ENCODE assay signal across 8 mouse cellular contexts in genomic region chr13:113794039-113794704, GRCm38 (mm10). TPM values are rescaled to one million over a fixed set of nuclear protein-coding genes. Genes with fewer than 3 reads are reported as not detected.
A peak's percentile ranks its signal among the peaks of the same experiment; 100 is the strongest.
DNase-seq lines count a peak whose midpoint lies in the region; ATAC-seq and TF ChIP-seq lines count a peak whose summit lies in the region.

Arl15 (plus strand) TSS chr13:113794505.

- peak within 1 kb of the TSS; percentile 9; the same call in 1 of the 2 replicates for H3K27ac ChIP-seq in CH12.LX (ENCODE audit: insufficient read depth, low read depth)
- peak within 1 kb of the TSS; percentile 91 for H3K27ac ChIP-seq in forebrain, embryonic 12.5 days
- H3K27ac ChIP-seq in heart, postnatal 0 days (ENCODE audit: low read depth), result peak within 1 kb of the TSS; percentile 96
- peak within 1 kb of the TSS; percentile 94 for H3K27ac ChIP-seq in liver, embryonic 16.5 days (ENCODE audit: low read length)
- peak within 1 kb of the TSS; percentile 93 for H3K27ac ChIP-seq in neural tube, embryonic 13.5 days (replicated peaks)
- peak within 1 kb of the TSS; percentile 69 for H3K27ac ChIP-seq in testis, adult 2 months (ENCODE audit: control insufficient read depth, insufficient read depth, low read depth, low read length)

- peaks cover 3 to 15% of the 10 kb centered on the region in 2 experiments; a peak in 3 of 4 replicates for H3K4me1 ChIP-seq in CH12.LX (ENCODE audit: control insufficient read depth in 1 of 2, insufficient read depth in 2 of 2)
- H3K4me1 ChIP-seq in forebrain, embryonic 12.5 days, result peaks cover 21% of the 10 kb centered on the region
- peaks cover 14% of the 10 kb centered on the region for H3K4me1 ChIP-seq in heart, postnatal 0 days (ENCODE audit: control insufficient read depth, insufficient read depth)
- H3K4me1 ChIP-seq in liver, embryonic 16.5 days (ENCODE audit: control insufficient read depth, low read depth, low read length), result peaks cover 20% of the 10 kb centered on the region
- H3K4me1 ChIP-seq in neural tube, embryonic 13.5 days (replicated peaks), result peaks cover 24% of the 10 kb centered on the region
- H3K4me1 ChIP-seq in testis, adult 2 months (ENCODE audit: control insufficient read depth, insufficient read depth, low read length), result peaks cover 4% of the 10 kb centered on the region

- H3K27me3 ChIP-seq in CH12.LX (replicated peaks), result no peaks in the 10 kb centered on the region
- no peaks in the 10 kb centered on the region for H3K27me3 ChIP-seq in forebrain, embryonic 12.5 days
- no peaks in the 10 kb centered on the region for H3K27me3 ChIP-seq in heart, postnatal 0 days (ENCODE audit: control insufficient read depth, insufficient read depth, low read length)
- H3K27me3 ChIP-seq in liver, embryonic 16.5 days (ENCODE audit: control insufficient read depth, insufficient read depth, low read depth, low read length), result no peaks in the 10 kb centered on the region
- H3K27me3 ChIP-seq in neural tube, embryonic 13.5 days, result no peaks in the 10 kb centered on the region
- H3K27me3 ChIP-seq in testis, adult 2 months (ENCODE audit: control insufficient read depth, insufficient read depth, low read length), result no peaks in the 10 kb centered on the region

- H3K4me2 ChIP-seq in CH12.LX (ENCODE audit: insufficient read depth, low read depth, poor library complexity, severe bottlenecking), result peak within 1 kb of the TSS; percentile 88
- peak within 1 kb of the TSS; percentile 62 for H3K4me2 ChIP-seq in forebrain, embryonic 12.5 days
- H3K4me2 ChIP-seq in heart, postnatal 0 days (ENCODE audit: low read depth, low read length), result peak within 1 kb of the TSS; percentile 69
- H3K4me2 ChIP-seq in liver, embryonic 16.5 days (ENCODE audit: low read depth, low read length), result peak within 1 kb of the TSS; percentile 95
- peak within 1 kb of the TSS; percentile 72 for H3K4me2 ChIP-seq in neural tube, embryonic 13.5 days

- H3K79me2 ChIP-seq in CH12.LX (replicated peaks; ENCODE audit: control insufficient read depth, extremely low read depth, insufficient read depth, poor library complexity, severe bottlenecking), result 0 out of 2 replicates have a peak, but pooled peaks cover 3% of the 10 kb centered on the region

- peak within 1 kb of the TSS; percentile 69 to 74 (median 73) for H3K4me3 ChIP-seq in CH12.LX (replicated peaks in 1 of 3; ENCODE audit: low read depth in 2 of 3, low read length in 2 of 3, poor library complexity in 1 of 3)
- peak within 1 kb of the TSS; percentile 83 for H3K4me3 ChIP-seq in forebrain, embryonic 12.5 days (replicated peaks)
- H3K4me3 ChIP-seq in heart, postnatal 0 days (ENCODE audit: low read depth, low read length), result peak within 1 kb of the TSS; percentile 90
- H3K4me3 ChIP-seq in liver, embryonic 16.5 days (ENCODE audit: low read depth, low read length), result peak within 1 kb of the TSS; percentile 91
- H3K4me3 ChIP-seq in neural tube, embryonic 13.5 days, result peak within 1 kb of the TSS; percentile 70
- peak within 1 kb of the TSS; percentile 88 for H3K4me3 ChIP-seq in testis, adult 2 months (ENCODE audit: control insufficient read depth, low read depth, low read length)

- peak; percentile 96 for DNase-seq in CH12.LX (ENCODE audit: extremely low read depth)
- peak; percentile 92 for DNase-seq in c-Kit-positive CD71-positive TER-119-negative erythroid progenitor cells, embryonic 14.5 days (ENCODE audit: low read depth)
- DNase-seq in heart, postnatal 0 days (ENCODE audit: low spot score), result peak; percentile 98
- DNase-seq in kidney, postnatal 4 days, result peak; percentile 99

- dilution Hi-C loops in CH12.LX (cut with MboI; ENCODE audit: extremely low pct_ligation_motif_present, extremely low pct_unique_long_range_greater_than_20kb, low sequenced_read_pairs), result no loop called here

- peak; percentile 99 for TF ChIP-seq POLR2A in CH12.LX (IDR thresholded peaks at IDR 0.05; ENCODE audit: low read depth, low read length)
- peak; percentile 100 for TF ChIP-seq POLR2A in testis, adult 2 months (IDR thresholded peaks at IDR 0.05; ENCODE audit: control insufficient read depth, low read depth, low read length)

- TF ChIP-seq CTCF in CH12.LX (conservative IDR thresholded peaks at IDR 0.05 in 1 of 2, IDR thresholded peaks at IDR 0.05 in 1 of 2; ENCODE audit: low read depth in 2 of 2, low read length in 2 of 2), result peak in 1 of 2 experiments; percentile 34; a peak in 2 of 4 replicates
- peak; percentile 57 for TF ChIP-seq CTCF in heart, postnatal 0 days (IDR thresholded peaks at IDR 0.05; ENCODE audit: low read depth)
- no peak for TF ChIP-seq CTCF in testis, adult 2 months (IDR thresholded peaks at IDR 0.05; ENCODE audit: control insufficient read depth, insufficient read depth, insufficient replicate concordance, low read depth, low read length)

- TF ChIP-seq RAD21 in CH12.LX (IDR thresholded peaks at IDR 0.05; ENCODE audit: low read depth, low read length), result no peak; the same call in 1 of the 2 replicates

- peak; percentile 99 for ATAC-seq in forebrain, embryonic 12.5 days (ENCODE audit: low FRiP score)
- peak; percentile 99 for ATAC-seq in heart, postnatal 0 days (ENCODE audit: insufficient read depth, low read depth)
- peak; percentile 97 for ATAC-seq in liver, embryonic 16.5 days (ENCODE audit: low read depth)
- peak; percentile 99 for ATAC-seq in neural tube, embryonic 13.5 days (ENCODE audit: low read depth)

- peak within 1 kb of the TSS; percentile 99 for H3K9ac ChIP-seq in CH12.LX (ENCODE audit: insufficient read depth, low read depth)
- peak within 1 kb of the TSS; percentile 92 for H3K9ac ChIP-seq in forebrain, embryonic 12.5 days
- H3K9ac ChIP-seq in heart, postnatal 0 days (replicated peaks; ENCODE audit: low read depth, low read length), result peak within 1 kb of the TSS; percentile 82
- H3K9ac ChIP-seq in liver, embryonic 16.5 days (ENCODE audit: low read depth, low read length), result peak within 1 kb of the TSS; percentile 94
- peak within 1 kb of the TSS; percentile 93 for H3K9ac ChIP-seq in neural tube, embryonic 13.5 days

- TF ChIP-seq EP300 in CH12.LX (IDR thresholded peaks at IDR 0.05; ENCODE audit: low read length), result no peak
- TF ChIP-seq EP300 in heart, postnatal 0 days (IDR thresholded peaks at IDR 0.05; ENCODE audit: low read depth), result no peak

- WGBS in forebrain, embryonic 12.5 days, result under 1% methylated on average over 49 of the region's 49 CpGs
- 0% methylated on average over 49 of the region's 49 CpGs for WGBS in heart, postnatal 0 days
- WGBS in liver, embryonic 16.5 days (ENCODE audit: insufficient replicate concordance), result under 1% methylated on average over 49 of the region's 49 CpGs
- under 1% methylated on average over 49 of the region's 49 CpGs for WGBS in neural tube, embryonic 13.5 days

- H3K36me3 ChIP-seq in CH12.LX (replicated peaks in 1 of 2; ENCODE audit: control insufficient read depth in 1 of 2, insufficient read depth in 1 of 2, low read length in 1 of 2), result no peaks in the 10 kb centered on the region
- H3K36me3 ChIP-seq in forebrain, embryonic 12.5 days (replicated peaks), result no peaks in the 10 kb centered on the region
- no peaks in the 10 kb centered on the region for H3K36me3 ChIP-seq in heart, postnatal 0 days (replicated peaks; ENCODE audit: control insufficient read depth, insufficient read depth, low read length)
- no peaks in the 10 kb centered on the region for H3K36me3 ChIP-seq in liver, embryonic 16.5 days (ENCODE audit: control insufficient read depth, insufficient read depth)
- no peaks in the 10 kb centered on the region for H3K36me3 ChIP-seq in neural tube, embryonic 13.5 days
- H3K36me3 ChIP-seq in testis, adult 2 months (ENCODE audit: control insufficient read depth, insufficient read depth, low read length), result no peaks in the 10 kb centered on the region

- no peaks in the 10 kb centered on the region for H3K9me3 ChIP-seq in CH12.LX (replicated peaks; ENCODE audit: low read length)
- H3K9me3 ChIP-seq in forebrain, embryonic 12.5 days, result no peaks in the 10 kb centered on the region
- H3K9me3 ChIP-seq in heart, postnatal 0 days (replicated peaks; ENCODE audit: control insufficient read depth, low read length), result no peaks in the 10 kb centered on the region
- H3K9me3 ChIP-seq in liver, embryonic 16.5 days (replicated peaks; ENCODE audit: control insufficient read depth, low read length), result no peaks in the 10 kb centered on the region
- no peaks in the 10 kb centered on the region for H3K9me3 ChIP-seq in neural tube, embryonic 13.5 days

- in situ Hi-C loops in CH12.LX (cut with MboI; ENCODE audit: low pct_ligation_motif_present, low pct_unique_long_range_greater_than_20kb, low sequenced_read_pairs), result no loop called here

TF ChIP-seq in CH12.LX, 34 proteins besides CTCF, POLR2A, EP300 and RAD21 (continues in another document):
- no peak for TF ChIP-seq CHD1 (IDR thresholded peaks at IDR 0.05; ENCODE audit: low read depth, low read length)
- TF ChIP-seq CHD2 (IDR thresholded peaks at IDR 0.05; ENCODE audit: low read length), result peak; percentile 78
- no peak for TF ChIP-seq GABPA (IDR thresholded peaks at IDR 0.05; ENCODE audit: insufficient replicate concordance, low read depth, low read length)
- TF ChIP-seq ETS1 (conservative IDR thresholded peaks at IDR 0.05; ENCODE audit: low read depth, low read length), result no peak
- no peak for TF ChIP-seq MXI1 (IDR thresholded peaks at IDR 0.05; ENCODE audit: low read depth, low read length)
- no peak for TF ChIP-seq PAX5 (IDR thresholded peaks at IDR 0.05; ENCODE audit: low read length)
- TF ChIP-seq HCFC1 (IDR thresholded peaks at IDR 0.05; ENCODE audit: low read depth, low read length), result peak; percentile 69
- no peak for TF ChIP-seq MYC (IDR thresholded peaks at IDR 0.05; ENCODE audit: low read depth, low read length)
- TF ChIP-seq ZKSCAN1 (IDR thresholded peaks at IDR 0.05; ENCODE audit: borderline replicate concordance, low read depth, low read length), result no peak
- no peak for TF ChIP-seq NRF1 (IDR thresholded peaks at IDR 0.05; ENCODE audit: low read depth, low read length)
- no peak for TF ChIP-seq ZC3H11A (IDR thresholded peaks at IDR 0.05; ENCODE audit: low read depth, low read length)
- peak; percentile 82 for TF ChIP-seq ELF1 (IDR thresholded peaks at IDR 0.05; ENCODE audit: low read depth, low read length)
- TF ChIP-seq MAFK (IDR thresholded peaks at IDR 0.05; ENCODE audit: insufficient replicate concordance, low read length), result no peak
- TF ChIP-seq JUND (conservative IDR thresholded peaks at IDR 0.05; ENCODE audit: low read depth, low read length), result no peak

RNA-seq across cellular contexts. Expression of gene Arl15, which starts in this region (rescaled TPM):
- total RNA-seq in CH12.LX (2012; rRNA removed) (2.2 and 2.5 TPM in 2 replicates), CH12.LX (2014; rRNA removed) (5.0 and 5.2 TPM in 2 replicates)
- polyA plus RNA-seq in CH12.LX (2012; ENCODE audit: insufficient read length, low read depth), result 4.2 and 4.8 TPM in 2 replicates
- polyA plus RNA-seq in forebrain, embryonic 12.5 days (2016; fragmentation: Nextera tagmentation; extraction: Ambion mirVana), result 15.7 and 16.9 TPM in 2 replicates
- 16.5 and 24.4 TPM in 2 replicates for total RNA-seq in heart, postnatal 0 days (2014; rRNA removed; ENCODE audit: low replicate concordance)
- 3.9 and 4.5 TPM in 2 replicates for polyA plus RNA-seq in heart, postnatal 0 days (2015; fragmentation: Nextera tagmentation; extraction: Ambion mirVana)
- polyA plus RNA-seq in liver, embryonic 16.5 days (2015; fragmentation: Nextera tagmentation; extraction: Ambion mirVana), result 2.8 and 2.9 TPM in 2 replicates
- 14.8 and 16.9 TPM in 2 replicates for polyA plus RNA-seq in neural tube, embryonic 13.5 days (2015; fragmentation: Nextera tagmentation; extraction: Ambion mirVana)
- polyA plus RNA-seq in testis, adult 2 months (2012; rRNA removed), result 1.6 and 2.0 TPM in 2 replicates

Comparison
In these comparisons a context has a peak if more than half of its experiments do, and no peak if none do; other contexts are left out.
1. Peak in every context shown above with its lines: DNase-seq, ATAC-seq, H3K4me3 ChIP-seq and H3K27ac ChIP-seq.
2. H3K27ac ChIP-seq: peak in every context shown above with its lines; median percentile 96 in heart, postnatal 0 days; 94 in liver, embryonic 16.5 days; 93 in neural tube, embryonic 13.5 days; 91 in forebrain, embryonic 12.5 days; 69 in testis, adult 2 months; 9 in CH12.LX.